12 mouse cellular contexts compared by ENCODE assay signal in genomic region chr9:110874660-110875191, GRCm38 (mm10). TPM values are rescaled to one million over a fixed set of nuclear protein-coding genes. Genes with fewer than 3 reads are reported as not detected.
A peak's percentile ranks its signal among the peaks of the same experiment; 100 is the strongest.
DNase-seq lines count a peak whose midpoint lies in the region; ATAC-seq and TF ChIP-seq lines count a peak whose summit lies in the region.
"Had no signal": no experiment of that assay in that cellular context is flagged by ENCODE, and none has a peak within 500 bp of the region (broad histone marks: within the 10 kb centered on the region; RNA-seq: fewer than 3 reads in every experiment).

No protein-coding gene starts in this region.

- no peak overlapping the region for H3K4me2 ChIP-seq in lung, embryonic 14.5 days
- H3K4me2 ChIP-seq in hindbrain, embryonic 12.5 days (replicated peaks): peak overlapping the region; percentile 58; the same call in 1 of the 2 replicates
- H3K4me2 ChIP-seq in liver, embryonic 15.5 days: no peak overlapping the region
- peak overlapping the region; percentile 57 for H3K4me2 ChIP-seq in neural tube, embryonic 13.5 days

- no peaks in the 10 kb centered on the region for H3K9me3 ChIP-seq in lung, embryonic 14.5 days (ENCODE audit: low read depth, low read length)
- H3K9me3 ChIP-seq in hindbrain, embryonic 12.5 days (replicated peaks): no peaks in the 10 kb centered on the region
- H3K9me3 ChIP-seq in liver, embryonic 15.5 days (replicated peaks): no peaks in the 10 kb centered on the region
- no peaks in the 10 kb centered on the region for H3K9me3 ChIP-seq in neural tube, embryonic 13.5 days
- H3K9me3 ChIP-seq: heart, embryonic 15.5 days had no signal

- intact Hi-C loops in left cerebral cortex, postnatal 4 days (cut with DNase I): no loop called here

- no peak for DNase-seq in lung, embryonic 14.5 days
- DNase-seq in lung, postnatal 14 days: no peak
- no peak for DNase-seq in left cerebral cortex, postnatal 4 days
- DNase-seq in layer of hippocampus, adult 18-20 months (ENCODE audit: low spot score in 2 of 2): no peak
- DNase-seq: gastrocnemius, postnatal 14 days had no signal

- H3K9ac ChIP-seq in lung, embryonic 14.5 days: no peak overlapping the region
- H3K9ac ChIP-seq in hindbrain, embryonic 12.5 days: no peak overlapping the region
- H3K9ac ChIP-seq in liver, embryonic 15.5 days: no peak overlapping the region
- H3K9ac ChIP-seq in neural tube, embryonic 13.5 days: no peak overlapping the region
- H3K9ac ChIP-seq: heart, embryonic 15.5 days had no signal

- 0 out of 2 replicates have a peak, but pooled peaks cover 3% of the 10 kb centered on the region for H3K4me1 ChIP-seq in lung, embryonic 14.5 days (ENCODE audit: insufficient read depth)
- H3K4me1 ChIP-seq in hindbrain, embryonic 12.5 days: peaks cover 29% of the 10 kb centered on the region
- H3K4me1 ChIP-seq in liver, embryonic 15.5 days (replicated peaks): peaks cover 28% of the 10 kb centered on the region
- H3K4me1 ChIP-seq in neural tube, embryonic 13.5 days (replicated peaks): peaks cover 31% of the 10 kb centered on the region

- H3K4me3 ChIP-seq in lung, embryonic 14.5 days (ENCODE audit: low read depth, low read length): no peak overlapping the region
- no peak overlapping the region for H3K4me3 ChIP-seq in hindbrain, embryonic 12.5 days
- H3K4me3 ChIP-seq in liver, embryonic 15.5 days (replicated peaks): no peak overlapping the region
- no peak overlapping the region for H3K4me3 ChIP-seq in neural tube, embryonic 13.5 days
- H3K4me3 ChIP-seq: heart, embryonic 15.5 days had no signal

- 9% methylated on average over 3 of the region's 3 CpGs for WGBS in lung, embryonic 14.5 days
- WGBS in hindbrain, embryonic 12.5 days: 0% methylated on average over 3 of the region's 3 CpGs
- WGBS in liver, embryonic 15.5 days (ENCODE audit: insufficient replicate concordance): 38% methylated on average over 3 of the region's 3 CpGs
- WGBS in neural tube, embryonic 13.5 days: 10% methylated on average over 2 of the region's 3 CpGs

- no peak for TF ChIP-seq CTCF in lung, embryonic 14.5 days (IDR thresholded peaks at IDR 0.05; ENCODE audit: low read depth)

- peaks cover 15% of the 10 kb centered on the region for H3K27me3 ChIP-seq in lung, embryonic 14.5 days (ENCODE audit: insufficient read depth, low read length)
- peaks cover 47% of the 10 kb centered on the region for H3K27me3 ChIP-seq in hindbrain, embryonic 12.5 days
- peaks cover 48% of the 10 kb centered on the region for H3K27me3 ChIP-seq in liver, embryonic 15.5 days
- H3K27me3 ChIP-seq in neural tube, embryonic 13.5 days: peaks cover 45% of the 10 kb centered on the region

- no peak overlapping the region for H3K27ac ChIP-seq in lung, embryonic 14.5 days (ENCODE audit: low read depth)
- peak overlapping the region; percentile 73 for H3K27ac ChIP-seq in hindbrain, embryonic 12.5 days
- H3K27ac ChIP-seq in liver, embryonic 15.5 days (replicated peaks): peak overlapping the region; percentile 29; the same call in 1 of the 2 replicates
- peak overlapping the region; percentile 76 for H3K27ac ChIP-seq in neural tube, embryonic 13.5 days (replicated peaks)
- H3K27ac ChIP-seq: heart, embryonic 15.5 days had no signal

- H3K36me3 ChIP-seq in lung, embryonic 14.5 days (ENCODE audit: insufficient read depth): no peaks in the 10 kb centered on the region
- H3K36me3 ChIP-seq in hindbrain, embryonic 12.5 days: no peaks in the 10 kb centered on the region
- no peaks in the 10 kb centered on the region for H3K36me3 ChIP-seq in liver, embryonic 15.5 days (replicated peaks)
- H3K36me3 ChIP-seq in neural tube, embryonic 13.5 days: no peaks in the 10 kb centered on the region
- H3K36me3 ChIP-seq: heart, embryonic 15.5 days had no signal

- ATAC-seq in lung, embryonic 14.5 days (ENCODE audit: insufficient read depth): peak; percentile 29; the same call in 1 of the 2 replicates
- ATAC-seq in hindbrain, embryonic 12.5 days (ENCODE audit: low FRiP score): peak; percentile 77
- no peak for ATAC-seq in liver, embryonic 15.5 days (ENCODE audit: insufficient read depth)
- ATAC-seq in neural tube, embryonic 13.5 days (ENCODE audit: low read depth): peak; percentile 60
- ATAC-seq in cerebellum, adult (ENCODE audit: insufficient number of reproducible peaks, low FRiP score, low TSS enrichment): no peak

RNA-seq across cellular contexts. Expression of gene Als2cl, which starts 4.9 kb away (rescaled TPM):
- polyA plus RNA-seq in lung, embryonic 14.5 days (2014; fragmentation: Nextera tagmentation; extraction: Ambion mirVana): 4.5 and 5.1 TPM in 2 replicates
- polyA plus RNA-seq in hindbrain, embryonic 12.5 days (2016; fragmentation: Nextera tagmentation; extraction: Ambion mirVana): 1.5 and 1.9 TPM in 2 replicates
- polyA plus RNA-seq in liver, embryonic 15.5 days (2015; fragmentation: Nextera tagmentation; extraction: Ambion mirVana): 1.7 and 2.6 TPM in 2 replicates
- 1.2 TPM in 2 replicates for polyA plus RNA-seq in neural tube, embryonic 13.5 days (2015; fragmentation: Nextera tagmentation; extraction: Ambion mirVana)
- 1 to 10 TPM; 4.4 to 5.9 TPM for total RNA-seq in left cerebral cortex, postnatal 4 days (2021)
- total RNA-seq in layer of hippocampus, adult 18-20 months (2021): 1 to 10 TPM; 7.7 to 8.4 TPM

RNA-seq across cellular contexts. Expression of gene Tmie, which starts 5.2 kb away (rescaled TPM):
- 0.21 and 0.31 TPM in 2 replicates for polyA plus RNA-seq in lung, embryonic 14.5 days (2014; fragmentation: Nextera tagmentation; extraction: Ambion mirVana)
- polyA plus RNA-seq in hindbrain, embryonic 12.5 days (2016; fragmentation: Nextera tagmentation; extraction: Ambion mirVana): 1.1 and 1.2 TPM in 2 replicates
- 1.8 and 2.5 TPM in 2 replicates for polyA plus RNA-seq in liver, embryonic 15.5 days (2015; fragmentation: Nextera tagmentation; extraction: Ambion mirVana)
- polyA plus RNA-seq in neural tube, embryonic 13.5 days (2015; fragmentation: Nextera tagmentation; extraction: Ambion mirVana): 1.7 and 1.8 TPM in 2 replicates
- 1 to 10 TPM; 2.8 to 3.4 TPM for total RNA-seq in left cerebral cortex, postnatal 4 days (2021)
- total RNA-seq in layer of hippocampus, adult 18-20 months (2021): 1 to 10 TPM; 1.7 to 1.9 TPM

RNA-seq across cellular contexts. Expression of gene Prss50, which starts 17.0 kb away (rescaled TPM):
- not detected in 2 replicates for polyA plus RNA-seq in lung, embryonic 14.5 days (2014; fragmentation: Nextera tagmentation; extraction: Ambion mirVana)
- polyA plus RNA-seq in hindbrain, embryonic 12.5 days (2016; fragmentation: Nextera tagmentation; extraction: Ambion mirVana): 0.26 TPM in 1 of 2 replicates, not detected in the other
- 13.9 and 14.5 TPM in 2 replicates for polyA plus RNA-seq in liver, embryonic 15.5 days (2015; fragmentation: Nextera tagmentation; extraction: Ambion mirVana)
- polyA plus RNA-seq in neural tube, embryonic 13.5 days (2015; fragmentation: Nextera tagmentation; extraction: Ambion mirVana): 0.22 TPM in 1 of 2 replicates, not detected in the other
- total RNA-seq in left cerebral cortex, postnatal 4 days (2021): not detected
- 1 to 10 TPM; 1.6 to 2.1 TPM for total RNA-seq in layer of hippocampus, adult 18-20 months (2021)
- total RNA-seq: gastrocnemius, postnatal 14 days had no signal
- polyA plus RNA-seq: heart, embryonic 15.5 days; kidney, adult 2 months; lung, embryonic 16.5 days had no signal

RNA-seq across cellular contexts. Expression of gene Prss46, which starts 30.4 kb away (rescaled TPM):
- not detected in 2 replicates for polyA plus RNA-seq in lung, embryonic 14.5 days (2014; fragmentation: Nextera tagmentation; extraction: Ambion mirVana)
- polyA plus RNA-seq in hindbrain, embryonic 12.5 days (2016; fragmentation: Nextera tagmentation; extraction: Ambion mirVana): not detected in 2 replicates
- not detected in 2 replicates for polyA plus RNA-seq in liver, embryonic 15.5 days (2015; fragmentation: Nextera tagmentation; extraction: Ambion mirVana)
- not detected in 2 replicates for polyA plus RNA-seq in neural tube, embryonic 13.5 days (2015; fragmentation: Nextera tagmentation; extraction: Ambion mirVana)
- not detected for total RNA-seq in left cerebral cortex, postnatal 4 days (2021)
- not detected for total RNA-seq in layer of hippocampus, adult 18-20 months (2021)
- total RNA-seq: gastrocnemius, postnatal 14 days had no signal
- polyA plus RNA-seq: kidney, adult 2 months; lung, embryonic 16.5 days had no signal

RNA-seq across cellular contexts. Expression of gene Prss45, which starts 40.3 kb away (rescaled TPM):
- polyA plus RNA-seq in lung, embryonic 14.5 days (2014; fragmentation: Nextera tagmentation; extraction: Ambion mirVana): 0.15 TPM in 1 of 2 replicates, not detected in the other
- polyA plus RNA-seq in hindbrain, embryonic 12.5 days (2016; fragmentation: Nextera tagmentation; extraction: Ambion mirVana): not detected in 2 replicates
- not detected in 2 replicates for polyA plus RNA-seq in liver, embryonic 15.5 days (2015; fragmentation: Nextera tagmentation; extraction: Ambion mirVana)
- polyA plus RNA-seq in neural tube, embryonic 13.5 days (2015; fragmentation: Nextera tagmentation; extraction: Ambion mirVana): not detected in 2 replicates
- under 1 TPM in 1 of 2 experiments, not detected in 1; 0.52 TPM for total RNA-seq in left cerebral cortex, postnatal 4 days (2021)
- under 1 TPM in 1 of 2 experiments, not detected in 1; 0.35 TPM for total RNA-seq in layer of hippocampus, adult 18-20 months (2021)
- total RNA-seq: gastrocnemius, postnatal 14 days had no signal
- polyA plus RNA-seq: heart, embryonic 15.5 days; kidney, adult 2 months; lung, embryonic 16.5 days had no signal

Comparison
In these comparisons a context has a peak if more than half of its experiments do, and no peak if none do; other contexts are left out.
1. ATAC-seq: peak in lung, embryonic 14.5 days (single experiment), hindbrain, embryonic 12.5 days (single experiment) and neural tube, embryonic 13.5 days (single experiment); none in liver, embryonic 15.5 days (single experiment) and cerebellum, adult (single experiment).
2. H3K4me2 ChIP-seq: peak in hindbrain, embryonic 12.5 days (single experiment) and neural tube, embryonic 13.5 days (single experiment); none in lung, embryonic 14.5 days (single experiment) and liver, embryonic 15.5 days (single experiment).
3. RNA of gene Prss50, which starts 17.0 kb away (polyA plus RNA-seq): 13.9 to 14.5 TPM in liver, embryonic 15.5 days; 0.22 TPM in neural tube, embryonic 13.5 days, 0.26 TPM in hindbrain, embryonic 12.5 days and not detected in lung, embryonic 14.5 days; every median in the first group is over 10 times any median in the second.